Mouse (Mus musculus): ENCODE measurements at regions not wholly inside any gene's neighbourhood (a gene's known extent, or its start where the extent isn't known, plus 50 kb on each side); places are given as distances from the start of the nearest gene placed in this dataset.

DNA sequence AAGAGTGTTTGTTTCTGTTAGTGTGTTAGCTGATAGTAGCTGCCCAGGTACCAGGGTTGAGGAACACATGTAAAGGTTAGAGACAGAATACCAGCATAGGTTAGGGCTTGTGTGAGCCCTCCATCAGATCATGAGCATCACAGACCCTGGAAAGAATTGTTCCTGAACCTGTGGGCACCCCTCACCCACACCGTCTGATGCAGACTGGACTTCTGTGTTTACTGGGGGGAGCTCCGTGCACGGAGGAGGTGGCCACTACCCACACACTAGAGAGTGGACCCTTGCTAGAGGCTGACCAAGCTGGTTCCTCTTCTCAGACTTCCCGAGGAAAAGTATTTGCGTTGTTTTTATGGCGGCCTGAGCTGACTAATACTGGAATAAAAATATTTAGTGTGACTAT, 104.4 kb downstream of the Brms1l start:
- TF ChIP-seq MYC (IDR thresholded peaks at IDR 0.05; ENCODE audit: low read depth, low read length): no peak
- no peak for TF ChIP-seq JUN (IDR thresholded peaks at IDR 0.05; ENCODE audit: insufficient read depth, low read depth, low read length)
- TF ChIP-seq POLR2AphosphoS2 (IDR thresholded peaks at IDR 0.05; ENCODE audit: low read depth, low read length): no peak
- no peak for TF ChIP-seq UBTF (IDR thresholded peaks at IDR 0.05; ENCODE audit: low read depth, low read length)
- no peak for TF ChIP-seq USF2 (conservative IDR thresholded peaks at IDR 0.05; ENCODE audit: low read depth, low read length)
- no peak for TF ChIP-seq NELFE (IDR thresholded peaks at IDR 0.05; ENCODE audit: low read depth, low read length)
- TF ChIP-seq TCF12 (IDR thresholded peaks at IDR 0.05; ENCODE audit: low read depth, low read length): no peak
- no peak for TF ChIP-seq KAT2A (IDR thresholded peaks at IDR 0.05; ENCODE audit: insufficient replicate concordance, low read length)
- TF ChIP-seq MAZ (IDR thresholded peaks at IDR 0.05; ENCODE audit: low read depth, low read length): no peak
- no peak for TF ChIP-seq CHD1 (IDR thresholded peaks at IDR 0.05; ENCODE audit: low read depth, low read length)
- TF ChIP-seq RAD21 (IDR thresholded peaks at IDR 0.05; ENCODE audit: low read depth, low read length): no peak
- TF ChIP-seq JUND (conservative IDR thresholded peaks at IDR 0.05; ENCODE audit: low read depth, low read length): no peak
- no peak for TF ChIP-seq IRF4 (IDR thresholded peaks at IDR 0.05; ENCODE audit: low read depth, low read length)
- no peak for TF ChIP-seq MEF2A (IDR thresholded peaks at IDR 0.05; ENCODE audit: borderline replicate concordance, low read depth, low read length)
- no peak for TF ChIP-seq CTCF (conservative IDR thresholded peaks at IDR 0.05 in 1 of 2, IDR thresholded peaks at IDR 0.05 in 1 of 2; ENCODE audit: low read depth in 2 of 2, low read length in 2 of 2)
- no peak for TF ChIP-seq ZKSCAN1 (IDR thresholded peaks at IDR 0.05; ENCODE audit: borderline replicate concordance, low read depth, low read length)
- no peak for TF ChIP-seq SIN3A (IDR thresholded peaks at IDR 0.05; ENCODE audit: low read length)
- H3K4me3 ChIP-seq (replicated peaks in 1 of 3; ENCODE audit: low read depth in 2 of 3, low read length in 2 of 3, poor library complexity in 1 of 3): no peak overlapping the region
- no peak overlapping the region for H3K27ac ChIP-seq (ENCODE audit: insufficient read depth, low read depth)
- in situ Hi-C loops (cut with MboI; ENCODE audit: low pct_ligation_motif_present, low pct_unique_long_range_greater_than_20kb, low sequenced_read_pairs): no loop called here
- no peaks in the 10 kb centered on the region for H3K36me3 ChIP-seq (replicated peaks in 1 of 2; ENCODE audit: control insufficient read depth in 1 of 2, insufficient read depth in 1 of 2, low read length in 1 of 2)
- H3K79me2 ChIP-seq (replicated peaks; ENCODE audit: control insufficient read depth, extremely low read depth, insufficient read depth, poor library complexity, severe bottlenecking): no peaks in the 10 kb centered on the region
- DNase-seq (ENCODE audit: extremely low read depth): no peak
- H3K4me2 ChIP-seq (ENCODE audit: insufficient read depth, low read depth, poor library complexity, severe bottlenecking): no peak overlapping the region
- dilution Hi-C loops (cut with MboI; ENCODE audit: extremely low pct_ligation_motif_present, extremely low pct_unique_long_range_greater_than_20kb, low sequenced_read_pairs): no loop called here
- no peaks in the 10 kb centered on the region for H3K27me3 ChIP-seq (replicated peaks)
- H3K9ac ChIP-seq (ENCODE audit: insufficient read depth, low read depth): no peak overlapping the region
- no peaks in the 10 kb centered on the region for H3K9me3 ChIP-seq (replicated peaks; ENCODE audit: low read length)
- H3K4me1 ChIP-seq (ENCODE audit: control insufficient read depth in 1 of 2, insufficient read depth in 2 of 2): peaks cover 3 to 4% of the 10 kb centered on the region in 2 experiments; a peak in 2 of 4 replicates

DNA sequence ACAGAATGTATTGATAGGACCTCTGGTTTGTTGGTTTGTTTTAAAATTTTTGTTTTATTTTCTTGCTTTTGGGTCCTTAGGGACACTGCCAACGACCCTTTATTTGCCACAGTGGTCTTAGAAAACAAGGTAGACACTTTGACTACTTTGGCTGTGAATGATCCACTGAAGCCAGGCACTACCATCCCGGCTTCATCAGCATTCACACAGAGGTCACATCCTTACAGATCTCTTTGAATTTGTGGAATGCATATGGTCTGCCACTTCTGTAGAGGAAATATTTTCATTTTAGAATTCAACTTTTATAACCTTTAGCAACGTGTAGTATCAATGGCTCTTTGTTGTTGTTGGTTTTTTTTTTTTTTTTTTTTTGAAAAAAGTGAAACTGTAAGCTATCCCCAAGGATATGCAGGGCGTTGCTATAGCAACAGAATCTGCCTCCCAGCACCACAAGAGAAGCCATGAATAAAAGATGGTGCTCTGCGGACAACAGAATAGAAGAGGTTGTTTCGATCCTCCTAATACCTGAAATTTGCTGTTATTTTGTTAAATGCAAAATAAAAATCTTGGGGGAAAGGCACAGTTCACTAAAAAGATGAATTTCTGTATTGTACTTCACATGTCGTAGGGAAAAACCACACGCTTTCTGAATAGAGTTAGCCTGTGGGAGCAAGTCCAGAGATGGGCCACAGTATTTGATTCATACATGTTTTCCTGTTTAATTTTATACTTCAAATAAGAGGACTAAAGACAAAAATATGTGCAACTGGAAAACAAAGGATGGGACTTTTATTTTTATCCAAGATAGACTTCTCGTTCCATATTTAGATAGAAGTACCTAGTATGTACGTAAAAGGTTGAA, 103.4 kb downstream of the Brms1l start:
- no peaks in the 10 kb centered on the region for H3K27me3 ChIP-seq (replicated peaks)
- H3K4me3 ChIP-seq (replicated peaks in 1 of 3; ENCODE audit: low read depth in 2 of 3, low read length in 2 of 3, poor library complexity in 1 of 3): no peak overlapping the region
- no peaks in the 10 kb centered on the region for H3K9me3 ChIP-seq (replicated peaks; ENCODE audit: low read length)
- no peak for TF ChIP-seq GABPA (IDR thresholded peaks at IDR 0.05; ENCODE audit: insufficient replicate concordance, low read depth, low read length)
- TF ChIP-seq ZKSCAN1 (IDR thresholded peaks at IDR 0.05; ENCODE audit: borderline replicate concordance, low read depth, low read length): no peak
- TF ChIP-seq KAT2A (IDR thresholded peaks at IDR 0.05; ENCODE audit: insufficient replicate concordance, low read length): no peak
- TF ChIP-seq JUN (IDR thresholded peaks at IDR 0.05; ENCODE audit: insufficient read depth, low read depth, low read length): no peak
- no peak for TF ChIP-seq NRF1 (IDR thresholded peaks at IDR 0.05; ENCODE audit: low read depth, low read length)
- TF ChIP-seq ETS1 (conservative IDR thresholded peaks at IDR 0.05; ENCODE audit: low read depth, low read length): no peak
- TF ChIP-seq CHD1 (IDR thresholded peaks at IDR 0.05; ENCODE audit: low read depth, low read length): no peak
- TF ChIP-seq ZNF384 (IDR thresholded peaks at IDR 0.05; ENCODE audit: low read depth, low read length): no peak
- no peak for TF ChIP-seq USF1 (IDR thresholded peaks at IDR 0.05; ENCODE audit: low read depth, low read length)
- no peak for TF ChIP-seq RCOR1 (conservative IDR thresholded peaks at IDR 0.05; ENCODE audit: low read depth, low read length)
- H3K79me2 ChIP-seq (replicated peaks; ENCODE audit: control insufficient read depth, extremely low read depth, insufficient read depth, poor library complexity, severe bottlenecking): no peaks in the 10 kb centered on the region
- no peak overlapping the region for H3K9ac ChIP-seq (ENCODE audit: insufficient read depth, low read depth)
- in situ Hi-C loops (cut with MboI; ENCODE audit: low pct_ligation_motif_present, low pct_unique_long_range_greater_than_20kb, low sequenced_read_pairs): no loop called here
- no peak overlapping the region for H3K27ac ChIP-seq (ENCODE audit: insufficient read depth, low read depth)
- DNase-seq (ENCODE audit: extremely low read depth): no peak
- no peaks in the 10 kb centered on the region for H3K36me3 ChIP-seq (replicated peaks in 1 of 2; ENCODE audit: control insufficient read depth in 1 of 2, insufficient read depth in 1 of 2, low read length in 1 of 2)
- H3K4me1 ChIP-seq (ENCODE audit: control insufficient read depth in 1 of 2, insufficient read depth in 2 of 2): peaks cover 3 to 4% of the 10 kb centered on the region in 2 experiments; a peak in 2 of 4 replicates
- dilution Hi-C loops (cut with MboI; ENCODE audit: extremely low pct_ligation_motif_present, extremely low pct_unique_long_range_greater_than_20kb, low sequenced_read_pairs): no loop called here
- H3K4me2 ChIP-seq (ENCODE audit: insufficient read depth, low read depth, poor library complexity, severe bottlenecking): no peak overlapping the region

Measured in CH12.LX (cell line).